Mouse (Mus musculus): ENCODE data around the gene Mettl7a1. TPM values are rescaled to one million over a fixed set of nuclear protein-coding genes. Genes with fewer than 3 reads are reported as not detected.
"Not testable (repeated sequence)": the region's sequence is repeated elsewhere in the genome, so short reads cannot be mapped to it uniquely, and the experiment has no call there.

The Mettl7a1 gene
- polyA plus RNA-seq, 1 experiment from 2014 or later = 7.6 TPM

DNA sequence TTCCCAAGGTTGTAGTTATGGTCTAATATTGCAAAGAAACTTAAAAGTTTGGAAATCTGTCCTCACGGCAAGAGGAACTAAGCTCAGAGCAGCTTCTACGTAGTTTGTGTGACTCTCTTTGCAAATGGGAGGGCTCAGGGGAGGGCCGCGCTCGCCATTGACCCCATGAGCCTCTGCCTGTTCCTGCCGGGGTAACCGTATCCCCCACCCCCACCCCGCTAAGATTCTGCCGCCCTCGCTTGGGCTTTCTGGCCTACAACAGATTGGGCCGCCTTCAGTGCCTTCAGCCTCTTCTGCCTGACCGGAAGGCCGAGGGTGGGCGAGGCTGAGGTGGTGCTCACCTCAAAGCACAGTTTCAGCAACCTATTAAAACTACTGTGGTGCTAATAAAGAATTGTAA lies 32.5 kb upstream of the Mettl7a1 start:
- no peak for ATAC-seq (ENCODE audit: insufficient number of reproducible peaks, low FRiP score, low TSS enrichment, low read depth)
- Histone ChIP-seq H3K9ac (no peak overlapping the region), H3K9me3 (replicated peaks) (no peaks in the 10 kb centered on the region), H3K27ac (replicated peaks) (no peak overlapping the region), H3K36me3 (no peaks in the 10 kb centered on the region), H3K4me3 (replicated peaks) (no peak overlapping the region), H3K27me3 (no peaks in the 10 kb centered on the region), H3K4me2 (replicated peaks) (no peak overlapping the region), H3K4me1 (no peaks in the 10 kb centered on the region)
- 65% methylated on average over 14 of the region's 14 CpGs for WGBS

DNA sequence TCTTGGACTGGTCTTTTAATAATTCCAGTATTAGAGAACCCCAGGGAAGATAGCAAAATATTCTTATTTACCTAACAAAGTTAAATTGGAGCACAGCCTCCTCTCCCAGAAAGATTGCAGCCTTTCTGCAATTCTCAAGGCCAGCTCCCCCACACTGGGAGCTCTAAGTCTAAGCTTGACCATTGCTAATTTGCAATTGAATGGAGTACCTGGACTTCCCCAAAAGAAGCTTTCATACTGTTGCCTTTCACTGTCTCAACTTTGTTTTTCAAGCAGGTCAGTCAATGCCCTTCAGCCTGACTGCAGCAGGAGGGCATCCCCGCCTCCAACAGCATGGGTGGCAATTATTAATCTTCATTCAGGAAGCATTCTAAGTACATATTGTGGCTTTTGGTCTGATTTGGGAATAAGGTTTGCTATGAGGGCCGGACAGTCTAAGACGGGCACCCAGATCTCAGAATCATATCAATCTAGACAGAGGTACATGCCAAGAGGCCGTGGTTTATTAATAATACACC lies 30.1 kb upstream of the Mettl7a1 start:
- not testable (repeated sequence) for H3K9ac ChIP-seq; H3K27ac ChIP-seq (replicated peaks); H3K4me1 ChIP-seq; H3K27me3 ChIP-seq; H3K9me3 ChIP-seq (replicated peaks); H3K4me2 ChIP-seq (replicated peaks); ATAC-seq (ENCODE audit: insufficient number of reproducible peaks, low FRiP score, low TSS enrichment, low read depth); H3K36me3 ChIP-seq; H3K4me3 ChIP-seq (replicated peaks)
- WGBS = 90% methylated on average over 4 of the region's 4 CpGs

DNA sequence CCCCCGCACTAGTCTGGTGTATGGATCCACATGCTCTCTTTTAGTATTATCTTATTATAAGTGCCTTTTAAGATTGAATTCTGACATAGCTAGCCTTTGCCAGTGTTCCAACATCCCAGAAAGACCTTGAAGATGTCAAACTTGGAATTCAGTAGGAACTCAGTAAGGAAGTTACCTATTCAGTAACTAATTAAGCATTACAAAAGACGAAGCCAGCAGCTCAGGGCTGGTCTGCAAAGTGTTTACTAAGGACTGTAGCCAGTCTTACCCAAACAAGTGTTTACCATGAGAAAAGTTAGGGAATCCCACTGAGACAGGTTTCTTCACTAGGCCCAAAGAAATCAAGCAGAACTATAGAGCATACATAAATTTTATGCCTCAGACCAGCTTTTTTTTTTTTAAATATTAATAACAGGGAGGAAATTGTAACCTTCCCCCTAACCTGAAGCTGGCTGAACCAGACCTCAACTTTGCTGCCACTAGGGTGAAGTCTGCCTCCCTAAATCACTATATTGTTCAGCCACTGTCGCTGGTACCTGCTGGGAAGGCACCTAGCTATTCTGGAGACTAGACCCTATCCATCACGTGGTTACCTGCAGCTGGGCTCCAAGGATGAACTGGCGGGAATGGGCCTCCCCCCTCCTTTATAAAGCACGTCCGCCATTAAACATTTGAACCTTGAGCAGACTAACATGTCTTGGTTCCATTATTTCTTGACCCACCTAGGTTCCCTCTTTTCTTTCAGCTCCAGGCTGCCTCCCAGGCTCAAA lies 29.0 kb upstream of the Mettl7a1 start:
- ATAC-seq (ENCODE audit: insufficient number of reproducible peaks, low FRiP score, low TSS enrichment, low read depth) = no peak
- Histone ChIP-seq H3K9me3 (replicated peaks) (no peaks in the 10 kb centered on the region), H3K4me2 (replicated peaks) (no peak overlapping the region), H3K4me1 (no peaks in the 10 kb centered on the region), H3K9ac (no peak overlapping the region), H3K27me3 (no peaks in the 10 kb centered on the region), H3K27ac (replicated peaks) (no peak overlapping the region), H3K36me3 (no peaks in the 10 kb centered on the region), H3K4me3 (replicated peaks) (no peak overlapping the region)
- WGBS = 90% methylated on average over 7 of the region's 7 CpGs

DNA sequence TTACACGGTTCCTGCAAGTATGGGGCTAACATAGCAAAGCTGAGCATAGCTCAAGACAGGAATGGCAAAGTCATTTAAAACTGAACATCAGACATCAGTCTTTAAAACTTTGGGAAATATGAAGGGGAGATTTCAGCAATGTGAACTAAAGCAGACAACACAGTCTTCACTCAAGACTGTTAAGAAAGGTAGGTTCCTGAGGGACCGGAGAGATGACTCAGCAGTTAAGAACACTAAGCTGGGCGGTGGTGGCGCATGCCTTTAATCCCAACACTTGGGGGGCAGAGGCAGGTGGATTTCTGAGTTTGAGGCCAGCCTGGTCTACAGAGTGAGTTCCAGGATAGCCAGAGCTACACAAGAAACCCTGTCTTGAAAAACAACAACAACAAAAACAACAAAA lies 27.5 kb upstream of the Mettl7a1 start:
- H3K36me3 ChIP-seq = no peaks in the 10 kb centered on the region
- no peak overlapping the region for H3K4me2 ChIP-seq (replicated peaks)
- no peak overlapping the region for H3K27ac ChIP-seq (replicated peaks)
- WGBS = 95% methylated on average over 4 of the region's 4 CpGs
- ATAC-seq (ENCODE audit: insufficient number of reproducible peaks, low FRiP score, low TSS enrichment, low read depth) = no peak
- H3K9me3 ChIP-seq (replicated peaks) = no peaks in the 10 kb centered on the region
- no peaks in the 10 kb centered on the region for H3K4me1 ChIP-seq
- no peak overlapping the region for H3K4me3 ChIP-seq (replicated peaks)
- no peaks in the 10 kb centered on the region for H3K27me3 ChIP-seq
- no peak overlapping the region for H3K9ac ChIP-seq

DNA sequence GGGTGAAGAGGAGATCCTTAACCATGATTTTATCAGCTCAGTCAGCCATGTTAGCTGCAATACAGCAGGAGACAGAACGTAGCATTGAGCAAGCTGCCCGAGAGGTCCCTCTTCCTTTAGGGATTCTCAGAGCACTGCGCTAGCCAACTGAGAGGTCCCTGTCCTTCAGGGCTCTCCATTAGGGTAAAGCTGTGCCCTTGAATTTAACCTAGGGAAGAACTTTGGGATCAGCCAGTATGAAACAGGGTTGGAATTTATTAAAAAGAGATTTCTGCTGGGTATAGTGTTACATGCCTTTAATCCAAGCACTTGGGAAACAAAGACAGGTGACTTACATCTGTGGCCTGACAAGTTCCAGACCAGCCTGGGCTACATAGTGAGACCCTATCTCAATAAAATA lies 26.4 kb upstream of the Mettl7a1 start:
- ATAC-seq (ENCODE audit: insufficient number of reproducible peaks, low FRiP score, low TSS enrichment, low read depth) = no peak
- no peak overlapping the region for H3K4me3 ChIP-seq (replicated peaks)
- WGBS = 80% methylated on average over 3 of the region's 3 CpGs

DNA sequence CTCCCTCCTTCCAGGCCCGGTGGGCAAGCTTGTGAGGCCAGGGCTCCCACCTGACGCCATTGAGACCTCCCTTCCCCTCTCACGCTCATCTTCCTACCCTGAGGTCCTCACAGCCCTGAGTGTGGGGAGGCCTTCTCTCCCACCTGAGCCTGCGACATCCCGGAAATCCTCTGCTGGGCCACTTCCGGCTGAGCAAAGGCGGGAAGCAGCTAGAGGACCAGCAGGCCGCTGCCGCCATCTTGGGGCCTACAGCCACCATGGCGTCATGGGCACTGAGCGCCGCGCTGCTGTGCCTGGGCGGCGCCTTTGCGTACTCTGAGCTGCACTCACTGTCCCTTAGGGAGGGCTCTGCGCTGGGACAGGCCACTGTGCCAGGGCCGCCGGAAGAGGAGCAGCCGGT lies 23.3 kb upstream of the Mettl7a1 start, which contains the start of gene Tmprss12:
Gene Tmprss12, plus strand, starts transcription at position 212 of the 400 bp plus-strand sequence.
- H3K9me3 ChIP-seq (replicated peaks) = no peaks in the 10 kb centered on the region
- no peak for ATAC-seq (ENCODE audit: insufficient number of reproducible peaks, low FRiP score, low TSS enrichment, low read depth)
- H3K4me2 ChIP-seq (replicated peaks) = no peak within 1 kb of the TSS
- H3K36me3 ChIP-seq = no peaks in the 10 kb centered on the region
- H3K27ac ChIP-seq (replicated peaks) = no peak within 1 kb of the TSS
- H3K27me3 ChIP-seq = no peaks in the 10 kb centered on the region
- no peak within 1 kb of the TSS for H3K9ac ChIP-seq
- no peak within 1 kb of the TSS for H3K4me3 ChIP-seq (replicated peaks)
- H3K4me1 ChIP-seq = no peaks in the 10 kb centered on the region
- 98% methylated on average over 20 of the region's 20 CpGs for WGBS

More for the DNA sequence above, 26.4 kb upstream of the Mettl7a1 start:
- Histone ChIP-seq H3K9me3 (replicated peaks) (no peaks in the 10 kb centered on the region), H3K9ac (no peak overlapping the region), H3K4me1 (no peaks in the 10 kb centered on the region), H3K4me2 (replicated peaks) (no peak overlapping the region), H3K27me3 (no peaks in the 10 kb centered on the region), H3K27ac (replicated peaks) (no peak overlapping the region), H3K36me3 (no peaks in the 10 kb centered on the region)

DNA sequence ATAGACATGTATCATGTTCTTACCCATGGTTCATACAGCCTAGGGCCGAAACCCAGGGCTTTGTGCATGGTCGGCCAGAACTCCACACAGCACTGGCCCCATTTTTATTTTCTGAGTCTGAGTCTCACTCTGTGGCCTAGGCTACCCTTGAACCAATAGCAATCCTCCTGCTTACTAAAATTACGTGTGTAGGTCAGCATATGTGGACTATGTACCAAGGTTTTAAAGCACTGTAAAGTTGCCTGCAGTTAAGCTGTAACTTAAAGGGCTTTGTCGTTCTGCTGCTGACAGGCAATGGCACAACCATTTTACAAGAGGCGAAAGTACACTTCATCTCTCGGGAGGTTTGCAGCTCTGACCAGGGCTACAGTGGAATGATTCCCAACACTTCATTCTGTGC lies 15.0 kb upstream of the Mettl7a1 start:
- H3K4me2 ChIP-seq (replicated peaks) = no peak overlapping the region
- 90% methylated on average over 6 of the region's 6 CpGs for WGBS
- no peaks in the 10 kb centered on the region for H3K9me3 ChIP-seq (replicated peaks)
- no peak overlapping the region for H3K27ac ChIP-seq (replicated peaks)
- H3K36me3 ChIP-seq = no peaks in the 10 kb centered on the region
- H3K4me1 ChIP-seq = no peaks in the 10 kb centered on the region
- no peak overlapping the region for H3K4me3 ChIP-seq (replicated peaks)
- H3K27me3 ChIP-seq = no peaks in the 10 kb centered on the region
- no peak overlapping the region for H3K9ac ChIP-seq
- ATAC-seq (ENCODE audit: insufficient number of reproducible peaks, low FRiP score, low TSS enrichment, low read depth) = no peak

DNA sequence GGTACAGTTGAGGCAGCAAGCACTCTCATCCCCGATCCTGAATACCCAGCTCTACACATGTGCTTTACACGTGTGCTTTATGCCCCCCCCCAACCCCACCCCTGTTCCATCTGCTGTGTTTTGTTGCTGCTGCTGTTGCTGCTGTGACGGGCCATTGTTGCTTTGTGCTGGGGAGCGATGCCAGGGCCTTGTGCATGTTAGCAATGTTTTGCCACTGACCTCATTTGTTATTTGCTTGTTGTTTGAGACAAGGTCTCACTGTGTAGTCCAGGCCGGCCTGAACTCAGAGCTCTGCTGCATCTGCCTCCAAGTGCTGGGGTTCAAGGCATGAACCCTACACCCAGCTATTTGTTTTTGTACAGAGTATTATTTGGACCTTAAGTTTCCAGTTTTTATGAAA lies 13.1 kb upstream of the Mettl7a1 start:
- H3K36me3 ChIP-seq = no peaks in the 10 kb centered on the region
- WGBS = 69% methylated on average over 5 of the region's 5 CpGs

DNA sequence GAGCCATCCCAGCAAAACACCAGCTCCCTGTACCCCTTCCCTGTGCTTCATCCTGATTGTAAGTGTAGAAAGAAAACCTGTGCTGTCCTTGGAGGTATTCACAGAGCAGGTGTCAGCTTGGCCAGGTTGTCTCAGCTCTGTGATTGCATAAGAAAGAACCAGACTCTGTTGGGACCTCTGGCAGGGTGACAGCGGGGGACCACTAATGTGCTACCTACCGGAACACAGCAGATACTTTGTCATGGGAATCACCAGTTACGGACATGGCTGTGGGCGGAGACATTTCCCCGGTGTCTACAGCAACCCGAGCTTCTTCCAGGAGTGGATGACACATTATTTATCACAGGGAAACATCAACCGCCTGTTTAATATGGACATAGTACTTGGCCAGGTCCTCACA lies 11.6 kb upstream of the Mettl7a1 start:
- no peaks in the 10 kb centered on the region for H3K36me3 ChIP-seq
- H3K4me1 ChIP-seq = no peaks in the 10 kb centered on the region
- no peak overlapping the region for H3K4me2 ChIP-seq (replicated peaks)
- 72% methylated on average over 7 of the region's 7 CpGs for WGBS
- no peak for ATAC-seq (ENCODE audit: insufficient number of reproducible peaks, low FRiP score, low TSS enrichment, low read depth)
- H3K4me3 ChIP-seq (replicated peaks) = no peak overlapping the region
- H3K27ac ChIP-seq (replicated peaks) = no peak overlapping the region
- H3K27me3 ChIP-seq = no peaks in the 10 kb centered on the region
- no peaks in the 10 kb centered on the region for H3K9me3 ChIP-seq (replicated peaks)
- no peak overlapping the region for H3K9ac ChIP-seq

More for the DNA sequence above, 13.1 kb upstream of the Mettl7a1 start:
- ATAC-seq (ENCODE audit: insufficient number of reproducible peaks, low FRiP score, low TSS enrichment, low read depth) = no peak
- H3K27me3 ChIP-seq = no peaks in the 10 kb centered on the region
- no peak overlapping the region for H3K4me2 ChIP-seq (replicated peaks)
- H3K9ac ChIP-seq = no peak overlapping the region
- H3K4me1 ChIP-seq = no peaks in the 10 kb centered on the region
- no peaks in the 10 kb centered on the region for H3K9me3 ChIP-seq (replicated peaks)
- no peak overlapping the region for H3K27ac ChIP-seq (replicated peaks)
- no peak overlapping the region for H3K4me3 ChIP-seq (replicated peaks)

DNA sequence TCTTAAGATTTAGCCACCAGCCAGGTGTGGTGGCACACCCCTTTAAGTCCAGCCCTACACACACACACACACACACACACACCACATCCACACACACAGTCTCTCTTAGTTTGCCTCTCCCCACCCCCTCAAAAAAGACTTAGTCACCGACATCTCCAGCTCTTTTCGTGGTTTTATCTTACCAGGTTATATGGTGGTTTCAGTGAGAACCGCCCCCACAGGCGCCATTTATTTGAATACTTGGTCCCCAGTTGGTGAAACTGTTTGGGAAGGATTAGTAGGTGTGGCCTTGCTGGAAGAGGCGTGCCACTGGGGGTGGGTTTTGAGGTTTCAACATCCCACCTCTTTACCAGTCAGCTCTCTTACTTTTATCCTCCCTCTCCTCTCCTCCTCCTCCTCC lies 6.1 kb upstream of the Mettl7a1 start:
- no peaks in the 10 kb centered on the region for H3K9me3 ChIP-seq (replicated peaks)
- WGBS = 85% methylated on average over 5 of the region's 5 CpGs
- no peaks in the 10 kb centered on the region for H3K4me1 ChIP-seq
- H3K36me3 ChIP-seq = no peaks in the 10 kb centered on the region
- no peak overlapping the region for H3K9ac ChIP-seq
- H3K4me3 ChIP-seq (replicated peaks) = no peak overlapping the region
- H3K4me2 ChIP-seq (replicated peaks) = no peak overlapping the region
- ATAC-seq (ENCODE audit: insufficient number of reproducible peaks, low FRiP score, low TSS enrichment, low read depth) = no peak
- no peak overlapping the region for H3K27ac ChIP-seq (replicated peaks)
- no peaks in the 10 kb centered on the region for H3K27me3 ChIP-seq

DNA sequence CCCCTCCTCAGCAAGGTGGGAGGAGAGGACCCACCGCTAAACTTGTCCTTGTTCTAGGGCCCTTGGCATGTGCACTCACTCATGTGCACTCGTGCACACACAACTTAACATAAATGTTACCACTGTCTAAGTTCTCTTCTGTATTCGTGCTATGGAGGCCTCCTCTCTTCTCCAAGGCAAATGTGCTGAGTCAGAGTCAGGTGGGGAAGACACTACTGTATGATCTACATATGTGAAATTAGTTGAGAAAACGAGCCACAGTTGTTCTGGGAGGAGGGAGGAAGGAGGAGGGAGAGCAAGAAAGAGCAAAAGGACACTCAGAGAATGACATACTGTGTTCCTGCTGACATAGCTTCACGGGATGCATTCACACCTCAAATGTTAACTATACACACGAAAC lies 3.4 kb upstream of the Mettl7a1 start:
- no peaks in the 10 kb centered on the region for H3K27me3 ChIP-seq
- H3K9ac ChIP-seq = no peak overlapping the region
- H3K9me3 ChIP-seq (replicated peaks) = no peaks in the 10 kb centered on the region
- H3K4me1 ChIP-seq = no peaks in the 10 kb centered on the region
- no peak overlapping the region for H3K4me3 ChIP-seq (replicated peaks)
- no peak overlapping the region for H3K27ac ChIP-seq (replicated peaks)
- no peaks in the 10 kb centered on the region for H3K36me3 ChIP-seq
- ATAC-seq (ENCODE audit: insufficient number of reproducible peaks, low FRiP score, low TSS enrichment, low read depth) = no peak
- 71% methylated on average over 6 of the region's 6 CpGs for WGBS
- no peak overlapping the region for H3K4me2 ChIP-seq (replicated peaks)

DNA sequence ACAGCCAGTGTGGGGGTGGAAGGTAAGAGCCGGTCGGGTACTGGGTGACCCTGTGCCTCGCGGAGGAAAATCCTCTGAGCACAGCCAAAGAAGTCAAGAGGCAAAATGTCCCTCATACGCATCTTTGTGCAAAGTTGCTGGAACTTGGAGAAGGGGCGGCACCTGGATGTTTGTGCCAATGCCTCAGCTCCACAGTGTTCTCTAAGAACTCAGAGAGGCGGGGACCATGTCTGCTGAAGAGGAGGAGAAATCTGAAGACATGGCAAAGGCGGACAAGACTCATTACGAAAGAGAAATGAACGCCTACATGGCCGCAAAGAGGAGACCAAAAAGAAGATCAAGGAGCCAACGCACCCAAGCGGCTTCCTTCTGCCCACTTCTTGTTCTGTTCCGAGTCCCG lies 2.4 kb upstream of the Mettl7a1 start:
- no peak for ATAC-seq (ENCODE audit: insufficient number of reproducible peaks, low FRiP score, low TSS enrichment, low read depth)
- H3K36me3 ChIP-seq = no peaks in the 10 kb centered on the region
- H3K9me3 ChIP-seq (replicated peaks) = no peaks in the 10 kb centered on the region
- no peak overlapping the region for H3K9ac ChIP-seq
- H3K4me2 ChIP-seq (replicated peaks) = no peak overlapping the region
- no peaks in the 10 kb centered on the region for H3K27me3 ChIP-seq
- no peak overlapping the region for H3K27ac ChIP-seq (replicated peaks)
- H3K4me1 ChIP-seq = no peaks in the 10 kb centered on the region
- no peak overlapping the region for H3K4me3 ChIP-seq (replicated peaks)
- 84% methylated on average over 15 of the region's 15 CpGs for WGBS

All from embryonic facial prominence, embryonic 15.5 days (tissue).